Mouse (Mus musculus) forebrain, embryonic 12.5 days (tissue): ENCODE data around the gene Usp45. TPM values are rescaled to one million over a fixed set of nuclear protein-coding genes. Genes with fewer than 3 reads are reported as not detected.
"Not testable (repeated sequence)": the region's sequence is repeated elsewhere in the genome, so short reads cannot be mapped to it uniquely, and the experiment has no call there.

Source experiments
- ATAC-seq: fragments of 200-750 bp; cut with Nextera tagmentation; 2 replicates; pipeline ENCODE4 v1.8.0; 2017; ENCODE audit warnings: moderate TSS enrichment; ENCODE audit not compliant: low FRiP score
- H3K27ac ChIP-seq: fragments of 300-500 bp; sonication (generic); 2 replicates; pipeline ENCODE4 v1.5.1; 2016; ENCODE audit warnings: mild to moderate bottlenecking
- H3K27me3 ChIP-seq: fragments of 300-500 bp; sonication (generic); 2 replicates; pipeline ENCODE4 v1.6.1; 2016; ENCODE audit warnings: mild to moderate bottlenecking
- H3K36me3 ChIP-seq: fragments of 300-500 bp; sonication (generic); replicated peaks from 2 replicates; pipeline ENCODE4 v1.6.1; 2016; ENCODE audit warnings: mild to moderate bottlenecking
- H3K4me1 ChIP-seq: fragments of 300-500 bp; sonication (generic); 2 replicates; pipeline ENCODE4 v1.6.1; 2016
- H3K4me2 ChIP-seq: fragments of 300-500 bp; sonication (generic); 2 replicates; pipeline ENCODE4 v1.6.1; 2016; ENCODE audit warnings: mild to moderate bottlenecking, moderate library complexity
- H3K4me3 ChIP-seq: fragments of 300-500 bp; sonication (generic); replicated peaks from 2 replicates; pipeline ENCODE4 v1.5.1; 2016; ENCODE audit warnings: mild to moderate bottlenecking
- H3K9ac ChIP-seq: fragments of 300-500 bp; sonication (generic); 2 replicates; pipeline ENCODE4 v1.6.1; 2016; ENCODE audit warnings: mild to moderate bottlenecking
- H3K9me3 ChIP-seq: fragments of 300-500 bp; sonication (generic); 2 replicates; pipeline ENCODE4 v1.6.1; 2016
- WGBS: fragments of 180-500 bp; shearing (Covaris S2); methylation state at CpG from one replicate; pipeline ENCODE4 v1.1.7; 2016; 5-methylcytosine and 5-hydroxymethylcytosine counted together
- polyA plus RNA-seq: library from polyadenylated mRNA; unstranded; fragments of >200 nt; fragmentation: Nextera tagmentation; extraction: Ambion mirVana; gene quantifications from 2 replicates; pipeline ENCODE4 v1.2.1, GENCODE M21; 2016

Gene Usp45
- 12.9 and 13.4 TPM in 2 replicates for polyA plus RNA-seq

GRCm38 (mm10) chr4:21766863-21767304 lies at the start of gene Usp45, which contains the start of gene Tstd3:
TSS of gene Usp45 (plus strand) at chr4:21767156.
TSS of gene Tstd3 (minus strand) at chr4:21767212.
- 4% methylated on average over 17 of the region's 17 CpGs for WGBS
- H3K4me1 ChIP-seq: peaks cover 6% of the 10 kb centered on the region
- no peak within 1 kb of the TSS for H3K27ac ChIP-seq

GRCm38 (mm10) chr4:21722752-21723334 lies 44.1 kb upstream of the Usp45 start:
- Histone ChIP-seq H3K27ac (no peak overlapping the region), H3K27me3 (0 out of 2 replicates have a peak, but pooled peaks cover 2% of the 10 kb centered on the region), H3K9ac (no peak overlapping the region), H3K9me3 (no peaks in the 10 kb centered on the region), H3K36me3 (no peaks in the 10 kb centered on the region), H3K4me3 (no peak overlapping the region), H3K4me1 (no peaks in the 10 kb centered on the region), H3K4me2 (no peak overlapping the region)
- peak; percentile 10; the same call in 1 of the 2 replicates for ATAC-seq
- 45% methylated on average over 7 of the region's 7 CpGs for WGBS

More at GRCm38 (mm10) chr4:21766863-21767304, at the start of gene Usp45, which contains the start of gene Tstd3:
- Histone ChIP-seq H3K27me3 (no peaks in the 10 kb centered on the region), H3K4me3 (peak within 1 kb of the TSS; percentile 59), H3K4me2 (peak within 1 kb of the TSS; percentile 70), H3K9ac (peak within 1 kb of the TSS; percentile 59), H3K9me3 (no peaks in the 10 kb centered on the region), H3K36me3 (no peaks in the 10 kb centered on the region)
- ATAC-seq: peak; percentile 95

- 1% methylated on average over 22 of the region's 22 CpGs for WGBS
- Histone ChIP-seq H3K4me1 (peaks cover 12% of the 10 kb centered on the region), H3K27me3 (no peaks in the 10 kb centered on the region), H3K4me2 (peak overlapping the region; percentile 74), H3K27ac (peak overlapping the region; percentile 86), H3K4me3 (peak overlapping the region; percentile 81), H3K9ac (peak overlapping the region; percentile 89), H3K9me3 (no peaks in the 10 kb centered on the region), H3K36me3 (no peaks in the 10 kb centered on the region)
- peak; percentile 59; the same call in 1 of the 2 replicates for ATAC-seq
These were observed 39.9 kb upstream of the Usp45 start for GRCm38 (mm10) chr4:21726912-21727614.

- Histone ChIP-seq H3K27me3 (no peaks in the 10 kb centered on the region), H3K4me2 (peak within 1 kb of the TSS; percentile 74), H3K9ac (peak within 1 kb of the TSS; percentile 89), H3K9me3 (no peaks in the 10 kb centered on the region), H3K36me3 (peaks cover under 1% of the 10 kb centered on the region), H3K4me1 (peaks cover 12% of the 10 kb centered on the region), H3K27ac (peak within 1 kb of the TSS; percentile 86), H3K4me3 (peak within 1 kb of the TSS; percentile 81)
- under 1% methylated on average over 37 of the region's 37 CpGs for WGBS
- ATAC-seq: peak; percentile 97
These were observed 39.3 kb upstream of the Usp45 start, which contains the start of gene Ccnc for GRCm38 (mm10) chr4:21727615-21728165. TSS of gene Ccnc (plus strand) at chr4:21727701.

- Histone ChIP-seq H3K4me2 (no peak overlapping the region), H3K27me3 (no peaks in the 10 kb centered on the region), H3K36me3 (peaks cover 34% of the 10 kb centered on the region), H3K9ac (no peak overlapping the region), H3K9me3 (no peaks in the 10 kb centered on the region), H3K4me3 (no peak overlapping the region), H3K4me1 (no peaks in the 10 kb centered on the region), H3K27ac (no peak overlapping the region)
- WGBS: 97% methylated on average over 4 of the region's 4 CpGs
- no peak for ATAC-seq
These were observed 27.8 kb upstream of the Usp45 start for GRCm38 (mm10) chr4:21739169-21739568.

- WGBS: 95% methylated on average over 8 of the region's 8 CpGs
- H3K9ac ChIP-seq, H3K4me1 ChIP-seq, ATAC-seq, H3K4me3 ChIP-seq, H3K4me2 ChIP-seq, H3K27ac ChIP-seq, H3K27me3 ChIP-seq, H3K9me3 ChIP-seq: not testable (repeated sequence)
- peaks cover 19% of the 10 kb centered on the region for H3K36me3 ChIP-seq
These were observed 22.8 kb upstream of the Usp45 start for GRCm38 (mm10) chr4:21744142-21744541.

- WGBS: 83% methylated on average over 5 of the region's 5 CpGs
- Histone ChIP-seq H3K27ac (no peak overlapping the region), H3K36me3 (peaks cover 19% of the 10 kb centered on the region), H3K4me3 (no peak overlapping the region), H3K4me2 (no peak overlapping the region), H3K4me1 (no peaks in the 10 kb centered on the region), H3K9me3 (no peaks in the 10 kb centered on the region), H3K27me3 (no peaks in the 10 kb centered on the region), H3K9ac (no peak overlapping the region)
- ATAC-seq: no peak
These were observed 21.2 kb upstream of the Usp45 start for GRCm38 (mm10) chr4:21745723-21746122.

GRCm38 (mm10) chr4:21755123-21755789 lies 11.7 kb upstream of the Usp45 start:
- no peaks in the 10 kb centered on the region for H3K9me3 ChIP-seq
- no peaks in the 10 kb centered on the region for H3K27me3 ChIP-seq
- WGBS: 75% methylated on average over 4 of the region's 4 CpGs
- H3K4me2 ChIP-seq: no peak overlapping the region
- no peaks in the 10 kb centered on the region for H3K4me1 ChIP-seq
- ATAC-seq: no peak
- H3K36me3 ChIP-seq: peaks cover 25% of the 10 kb centered on the region
- H3K4me3 ChIP-seq: no peak overlapping the region
- H3K9ac ChIP-seq: no peak overlapping the region
- H3K27ac ChIP-seq: no peak overlapping the region

- 55% methylated on average over 1 of the region's 1 CpGs for WGBS
- Histone ChIP-seq H3K4me2 (no peak overlapping the region), H3K9ac (no peak overlapping the region)
These were observed 8.1 kb upstream of the Usp45 start for GRCm38 (mm10) chr4:21758860-21759259.

GRCm38 (mm10) chr4:21761416-21762160 lies 5.4 kb upstream of the Usp45 start:
- Histone ChIP-seq H3K4me1 (peaks cover 6% of the 10 kb centered on the region), H3K27me3 (no peaks in the 10 kb centered on the region), H3K27ac (no peak overlapping the region), H3K9ac (no peak overlapping the region), H3K9me3 (no peaks in the 10 kb centered on the region), H3K36me3 (peaks cover 18% of the 10 kb centered on the region), H3K4me2 (no peak overlapping the region), H3K4me3 (no peak overlapping the region)
- WGBS: 85% methylated on average over 9 of the region's 9 CpGs
- no peak for ATAC-seq

More at GRCm38 (mm10) chr4:21758860-21759259, 8.1 kb upstream of the Usp45 start:
- no peaks in the 10 kb centered on the region for H3K27me3 ChIP-seq
- H3K27ac ChIP-seq: no peak overlapping the region
- no peaks in the 10 kb centered on the region for H3K9me3 ChIP-seq
- no peak overlapping the region for H3K4me3 ChIP-seq
- ATAC-seq: no peak
- H3K36me3 ChIP-seq: peaks cover 18% of the 10 kb centered on the region
- H3K4me1 ChIP-seq: no peaks in the 10 kb centered on the region

- no peak overlapping the region for H3K27ac ChIP-seq
- no peak overlapping the region for H3K4me2 ChIP-seq
- 73% methylated on average over 4 of the region's 4 CpGs for WGBS
- no peak for ATAC-seq
- no peaks in the 10 kb centered on the region for H3K9me3 ChIP-seq
- H3K36me3 ChIP-seq: peaks cover 8% of the 10 kb centered on the region
- no peak overlapping the region for H3K4me3 ChIP-seq
- H3K9ac ChIP-seq: no peak overlapping the region
- no peaks in the 10 kb centered on the region for H3K27me3 ChIP-seq
- peaks cover 6% of the 10 kb centered on the region for H3K4me1 ChIP-seq
These were observed 3.1 kb upstream of the Usp45 start for GRCm38 (mm10) chr4:21763827-21764226.
